Mouse (Mus musculus) E14TG2a.4 (cell line): ENCODE results near the gene Psd.

Experiments used
- CTCF ChIP-seq: conservative IDR thresholded peaks from 2 replicates; pipeline ENCODE4 v1.5.1; 2014; ENCODE audit warnings: low read length
- POU5F1 ChIP-seq: IDR thresholded peaks from 2 replicates; pipeline ENCODE4 v1.6.1; 2014; ENCODE audit warnings: low read length, borderline replicate concordance

GRCm38 (mm10) chr19:46302551-46302950 is 24.4 kb downstream of the Psd start:
- TF ChIP-seq CTCF (no peak), POU5F1 (no peak)
